In genomic region chr11:82819350-82819749, GRCm38 (mm10) we compare ENCODE assay signal across 9 mouse cellular contexts. TPM values are rescaled to one million over a fixed set of nuclear protein-coding genes. Genes with fewer than 3 reads are reported as not detected.
DNase-seq lines count a peak whose midpoint lies in the region; ATAC-seq lines count a peak whose summit lies in the region.
"Had no signal": no experiment of that assay in that cellular context is flagged by ENCODE, and none has a peak within 500 bp of the region (broad histone marks: within the 10 kb centered on the region; RNA-seq: fewer than 3 reads in every experiment).

No protein-coding gene starts in this region.

- peak; percentile 58 to 62 for DNase-seq in cerebellum, postnatal 10 days
- DNase-seq in cerebellum, adult 8-10 months = no peak
- DNase-seq in urinary bladder, postnatal 14 days (ENCODE audit: low spot score) = peak; percentile 72
- DNase-seq in urinary bladder, adult 18-20 months (ENCODE audit: low spot score in 2 of 2) = no peak
- DNase-seq in kidney, postnatal 25 days = peak; percentile 80 to 82
- DNase-seq in thymus, postnatal 25 days = peak; percentile 68

- peak; percentile 90 for ATAC-seq in erythroblast, adult 5-6 weeks (replicated peaks; ENCODE audit: low FRiP score, poor library complexity, severe bottlenecking)
- ATAC-seq in megakaryocyte-erythroid progenitor cell, adult 5-6 weeks (replicated peaks; ENCODE audit: low FRiP score, low TSS enrichment, poor library complexity, severe bottlenecking) = peak; percentile 83

RNA-seq across cellular contexts. Expression of gene Lig3, which starts 38.4 kb away (rescaled TPM):
- total RNA-seq in erythroblast, adult 5-6 weeks (2015; ENCODE audit: low replicate concordance) = 5.4 and 11.1 TPM in 2 replicates
- 6.0 and 9.5 TPM in 2 replicates for total RNA-seq in erythroblast, adult 5-6 weeks (2017; ENCODE audit: low replicate concordance)
- total RNA-seq in megakaryocyte-erythroid progenitor cell, adult 5-6 weeks (2014; fragmentation: Nextera tagmentation) = 31.5 and 49.3 TPM in 2 replicates
- 52.1 and 61.4 TPM in 2 replicates for total RNA-seq in megakaryocyte-erythroid progenitor cell, adult 5-6 weeks (2017)

RNA-seq across cellular contexts. Expression of gene Rffl, which starts 51.7 kb away (rescaled TPM):
- total RNA-seq in erythroblast, adult 5-6 weeks (2015; ENCODE audit: low replicate concordance) = 79.9 and 88.6 TPM in 2 replicates
- 115 TPM in 2 replicates for total RNA-seq in erythroblast, adult 5-6 weeks (2017; ENCODE audit: low replicate concordance)
- 28.7 and 31.2 TPM in 2 replicates for total RNA-seq in megakaryocyte-erythroid progenitor cell, adult 5-6 weeks (2014; fragmentation: Nextera tagmentation)
- 16.4 and 22.4 TPM in 2 replicates for total RNA-seq in megakaryocyte-erythroid progenitor cell, adult 5-6 weeks (2017)

RNA-seq across cellular contexts. Expression of gene Zfp830, which starts 55.2 kb away (rescaled TPM):
- total RNA-seq in erythroblast, adult 5-6 weeks (2015; ENCODE audit: low replicate concordance) = 4.0 and 7.5 TPM in 2 replicates
- total RNA-seq in erythroblast, adult 5-6 weeks (2017; ENCODE audit: low replicate concordance) = 16.6 and 17.6 TPM in 2 replicates
- total RNA-seq in megakaryocyte-erythroid progenitor cell, adult 5-6 weeks (2014; fragmentation: Nextera tagmentation) = 17.8 and 25.3 TPM in 2 replicates
- 53.2 and 54.5 TPM in 2 replicates for total RNA-seq in megakaryocyte-erythroid progenitor cell, adult 5-6 weeks (2017)

RNA-seq across cellular contexts. Expression of gene Cct6b, which starts 55.2 kb away (rescaled TPM):
- not detected in 2 replicates for total RNA-seq in erythroblast, adult 5-6 weeks (2015; ENCODE audit: low replicate concordance)
- not detected in 2 replicates for total RNA-seq in erythroblast, adult 5-6 weeks (2017; ENCODE audit: low replicate concordance)
- 0.87 and 0.92 TPM in 2 replicates for total RNA-seq in megakaryocyte-erythroid progenitor cell, adult 5-6 weeks (2014; fragmentation: Nextera tagmentation)
- total RNA-seq in megakaryocyte-erythroid progenitor cell, adult 5-6 weeks (2017) = not detected in 2 replicates
- total RNA-seq: left cerebral cortex, postnatal 10 days had no signal

Comparison
In these comparisons a context has a peak if more than half of its experiments do, and no peak if none do; other contexts are left out.
1. DNase-seq: peak in cerebellum, postnatal 10 days (2 of 2), urinary bladder, postnatal 14 days (single experiment), kidney, postnatal 25 days (2 of 2) and thymus, postnatal 25 days (single experiment); none in cerebellum, adult 8-10 months (single experiment) and urinary bladder, adult 18-20 months (0 of 2).